Mouse (Mus musculus) T-helper 2 cell (primary cell): ENCODE measurements at regions not wholly inside any gene's neighbourhood (a gene's known extent, or its start where the extent isn't known, plus 50 kb on each side); places are given as distances from the start of the nearest gene placed in this dataset.

Experiments used
- in situ Hi-C: fragments of 300-600 bp; cut with MboI, MseI; formaldehyde crosslinking; loops from one replicate; pipeline ENCODE4 v1.15.1; 2025; ENCODE audit warnings: high pct_unique_total_duplicates

GRCm38 (mm10) chr1:194038711-194039110 is 579.3 kb upstream of the Plxna2 start:
- in situ Hi-C loops = no loop called here

- in situ Hi-C loops = no loop called here
Observed at GRCm38 (mm10) chr1:194034199-194034883, 583.7 kb upstream of the Plxna2 start.

- in situ Hi-C loops = no loop called here
Observed at GRCm38 (mm10) chr1:194032603-194033002, 585.4 kb upstream of the Plxna2 start.

DNA sequence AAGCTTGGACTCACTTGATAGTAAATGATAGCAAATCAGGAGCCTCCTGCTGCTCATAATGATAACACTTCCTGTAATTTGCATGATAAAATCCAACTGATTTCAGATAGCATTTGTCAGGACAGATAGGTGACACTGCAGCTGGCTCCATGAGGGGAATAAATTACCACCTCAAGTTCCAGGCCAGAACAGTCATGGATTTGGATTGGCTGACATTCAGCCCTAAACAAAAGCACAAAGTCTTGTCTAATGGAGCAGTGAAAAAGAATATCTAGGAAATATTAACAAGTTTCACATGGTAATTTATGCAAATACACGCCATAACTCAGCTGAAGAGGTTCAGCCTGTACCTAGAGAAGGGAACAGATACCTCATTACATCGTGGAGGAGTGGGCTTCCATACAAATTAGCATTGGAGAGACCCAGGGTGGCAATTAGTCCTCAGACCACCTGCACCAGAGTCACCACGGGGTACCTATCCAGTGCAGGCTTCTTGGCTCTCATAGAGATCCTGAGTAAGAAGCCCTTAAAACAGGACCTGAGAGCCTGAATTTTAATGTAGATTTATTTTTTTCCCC is 587.3 kb upstream of the Plxna2 start:
- in situ Hi-C loops = no loop called here

GRCm38 (mm10) chr1:194026958-194027692 is 590.9 kb upstream of the Plxna2 start:
- in situ Hi-C loops = no loop called here

GRCm38 (mm10) chr1:194026213-194026612 is 591.8 kb upstream of the Plxna2 start:
- in situ Hi-C loops = no loop called here

DNA sequence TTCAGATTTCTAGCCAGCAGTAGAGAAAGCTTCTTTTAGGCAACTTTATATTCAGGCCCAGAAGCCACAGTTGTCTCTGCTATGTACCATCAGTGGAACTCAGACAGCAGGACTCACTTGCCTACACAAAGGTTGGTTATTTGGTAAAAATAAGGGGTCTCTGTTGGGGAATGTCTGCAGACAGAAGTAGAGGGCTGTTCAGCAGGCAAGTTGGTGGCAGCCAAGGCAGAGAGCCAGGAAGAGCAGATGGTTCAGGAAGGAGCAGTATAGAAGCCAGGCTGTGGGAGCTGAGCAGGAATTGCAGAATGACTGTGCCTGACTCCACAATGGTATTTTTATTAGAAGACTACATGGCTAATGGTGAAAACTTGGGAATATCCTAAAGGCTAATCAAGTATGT is 598.7 kb upstream of the Plxna2 start:
- in situ Hi-C loops = no loop called here

GRCm38 (mm10) chr1:193992226-193992625 is 622.1 kb upstream of the Camk1g start:
- in situ Hi-C loops = loop anchor here (10.0 kb wide), 1 partner anchor 1287 kb away; no protein-coding TSS in a partner anchor

- in situ Hi-C loops = loop anchor here (10.0 kb wide), 1 partner anchor 1285 kb away; no protein-coding TSS in a partner anchor
Observed at GRCm38 (mm10) chr1:193989956-193990675, 620.0 kb upstream of the Camk1g start.

- in situ Hi-C loops = no loop called here
Observed at GRCm38 (mm10) chr1:193988970-193989904, 619.1 kb upstream of the Camk1g start.

GRCm38 (mm10) chr1:193980571-193980970 is 610.5 kb upstream of the Camk1g start:
- in situ Hi-C loops = no loop called here

DNA sequence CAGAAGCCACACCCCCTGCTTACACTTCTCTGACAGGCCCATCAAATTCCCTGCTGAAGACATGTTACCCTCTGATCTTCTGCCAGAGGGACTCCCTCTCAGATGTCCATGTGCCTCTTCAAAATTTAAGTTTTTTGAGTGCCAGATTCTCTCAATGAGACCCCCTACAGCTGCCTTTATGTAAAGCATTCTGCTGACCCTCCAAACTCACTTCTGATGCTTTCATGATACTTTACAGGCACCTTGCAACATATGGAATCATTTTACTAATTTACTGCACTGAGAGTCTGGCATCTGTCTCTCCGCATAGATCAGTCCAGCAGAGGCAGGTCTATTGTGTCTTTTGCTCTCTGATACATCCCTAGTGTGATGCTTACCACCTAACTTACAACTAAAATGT is 601.4 kb upstream of the Camk1g start:
- in situ Hi-C loops = loop anchor here (10.0 kb wide), 1 partner anchor 1037 kb away; no protein-coding TSS in a partner anchor

DNA sequence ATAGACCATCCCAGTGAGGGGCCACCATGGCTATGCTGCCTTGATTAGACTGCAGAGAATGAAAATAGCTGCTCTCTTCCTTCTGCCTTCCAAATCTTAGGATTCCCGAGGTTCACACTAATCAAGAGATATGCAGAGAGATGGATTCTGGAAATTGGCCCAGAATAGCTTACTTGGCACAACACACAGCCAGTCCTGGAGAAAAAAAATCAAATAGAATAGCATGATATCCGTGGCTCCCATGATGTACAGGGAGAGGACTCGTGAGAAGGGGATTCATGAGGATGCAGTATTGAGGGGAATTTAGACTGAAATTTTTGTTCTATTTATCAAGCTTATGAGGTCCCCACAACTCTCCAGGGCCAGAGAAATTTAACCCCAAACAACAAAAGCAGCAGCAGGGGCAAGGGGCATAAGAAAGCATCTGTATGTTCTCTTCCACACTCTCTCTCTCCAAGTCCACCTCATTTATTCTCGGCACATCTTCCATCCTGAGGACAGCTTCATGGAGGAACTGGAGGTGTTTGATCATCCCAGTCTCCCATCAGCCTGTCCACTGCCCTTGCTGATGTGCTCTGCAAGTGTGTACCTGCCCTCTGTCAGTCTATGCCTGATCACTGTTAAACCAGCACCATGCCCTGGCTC is 599.3 kb upstream of the Camk1g start:
- in situ Hi-C loops = no loop called here

- in situ Hi-C loops = no loop called here
Observed at GRCm38 (mm10) chr1:193967957-193968926, 598.1 kb upstream of the Camk1g start.

DNA sequence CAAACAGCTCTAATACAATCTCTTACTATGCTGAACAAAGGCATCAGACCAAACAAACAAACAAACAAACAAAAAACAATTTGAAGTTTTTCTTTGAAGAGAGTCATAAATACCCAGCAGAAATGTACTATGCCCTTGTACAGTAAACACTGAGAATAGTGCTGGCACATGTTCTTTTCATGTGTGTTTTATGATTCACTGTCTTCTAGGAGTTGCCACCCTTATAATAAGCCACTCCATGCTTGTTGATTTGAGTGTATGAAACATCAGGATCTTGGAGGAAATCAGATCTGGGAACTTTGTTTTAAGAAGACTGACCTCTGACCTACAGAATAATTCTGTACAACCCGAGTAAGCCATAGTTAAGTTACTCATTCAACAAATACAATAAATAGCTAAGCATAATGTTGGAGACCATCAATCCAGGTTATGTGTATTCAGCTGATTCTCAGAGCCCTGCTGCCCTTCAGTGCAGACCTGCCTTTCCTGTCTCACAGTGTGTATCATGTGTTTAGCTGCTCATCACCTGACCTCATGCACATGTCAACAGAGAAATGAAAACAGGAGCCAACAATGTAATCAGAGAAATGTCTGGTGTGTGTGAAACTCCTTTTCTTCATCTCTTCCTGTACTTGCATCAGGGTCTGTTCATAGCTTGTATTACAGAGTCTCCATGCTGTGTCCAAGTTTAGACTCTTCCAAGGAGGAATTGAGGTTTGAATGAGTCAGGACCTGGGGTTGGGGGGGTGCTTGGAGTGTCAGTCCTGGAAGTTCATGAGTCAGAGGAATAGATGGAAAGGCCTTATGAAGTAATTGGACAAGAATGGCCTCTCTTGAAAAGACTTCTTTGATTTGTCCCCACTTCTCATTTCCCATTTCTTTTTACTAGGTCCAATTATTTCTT is 596.8 kb upstream of the Camk1g start:
- in situ Hi-C loops = no loop called here

- in situ Hi-C loops = no loop called here
Observed at GRCm38 (mm10) chr1:193965278-193965677, 595.2 kb upstream of the Camk1g start.

DNA sequence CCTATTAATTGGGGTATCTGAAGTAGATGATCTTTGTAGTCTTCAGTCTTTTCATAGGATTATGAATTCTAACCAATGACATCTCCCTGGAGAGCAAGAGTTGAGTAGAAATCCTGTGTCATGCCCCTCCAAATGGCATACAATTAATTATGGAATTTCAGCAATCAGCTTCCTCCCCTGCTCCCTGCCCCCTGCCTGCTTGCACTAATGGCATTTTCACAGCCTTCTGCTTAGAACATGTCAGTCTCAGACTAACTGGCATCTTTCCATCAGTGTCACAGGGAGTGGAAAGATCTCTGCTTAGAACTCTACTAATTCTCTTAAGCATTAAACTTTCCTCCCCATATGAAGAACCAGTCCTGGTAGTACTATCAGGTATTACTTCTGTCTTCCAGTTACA is 581.8 kb upstream of the Camk1g start:
- in situ Hi-C loops = no loop called here

DNA sequence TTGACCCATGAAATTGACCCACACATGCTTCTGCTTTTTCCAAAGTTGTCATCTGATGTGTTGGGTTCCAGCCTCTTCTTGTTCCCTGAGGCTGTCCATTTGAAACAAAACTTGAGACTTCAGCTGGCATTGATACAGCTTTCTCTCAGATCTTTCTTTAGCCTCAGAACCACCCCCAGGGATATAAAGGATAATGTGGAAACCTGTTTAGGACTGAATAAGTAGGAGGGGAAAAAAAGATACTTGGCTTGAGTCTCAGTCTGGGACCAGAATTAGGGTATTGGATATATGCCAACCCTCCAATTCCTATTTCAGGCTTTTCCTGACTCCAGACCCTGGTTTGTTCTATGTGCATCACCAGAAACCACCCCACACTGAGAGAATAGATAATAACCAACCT is 579.7 kb upstream of the Camk1g start:
- in situ Hi-C loops = no loop called here
